Mouse (Mus musculus) Patski (cell line): ENCODE measurements around the gene Cacng6. TPM values are rescaled to one million over a fixed set of nuclear protein-coding genes. Genes with fewer than 3 reads are reported as not detected.
"Not testable (repeated sequence)": the region's sequence is repeated elsewhere in the genome, so short reads cannot be mapped to it uniquely, and the experiment has no call there.

ENCODE experiments used
- ATAC-seq: fragments of 100-300 bp; one replicate; pipeline ENCODE4 v1.8.0; 2021
- CTCF ChIA-PET: fragments of 350-600 bp; sonication (Branson Sonifier 250); formaldehyde crosslinking; loops from one replicate; lab custom pipeline; 2022; ENCODE audit warnings: inconsistent platforms; lab: Charles Lee
- POLR2A ChIA-PET: fragments of 350-600 bp; sonication (Branson Sonifier 250); formaldehyde crosslinking; loops from one replicate; lab custom pipeline; 2022; ENCODE audit warnings: antibody characterized with exemption, inconsistent platforms; lab: Charles Lee
- DNase-seq: peaks from one replicate; pipeline ENCODE4 v3.0.0-alpha.2; 2011; ENCODE audit warnings: low read depth, low spot score
- H3K27me3 ChIP-seq: fragments of 371-371 bp; one replicate; pipeline ENCODE4 v1.5.1; 2021
- CTCF ChIP-seq: fragments of 100-300 bp; IDR thresholded peaks from one replicate; pipeline ENCODE4 v1.5.1; 2021
- in situ Hi-C: fragments of 300-500 bp; cut with MboI; formaldehyde crosslinking; loops from 3 replicates; pipeline ENCODE4 v1.11.1; 2018; ENCODE audit warnings: low pct_unique_long_range_greater_than_20kb, mixed read lengths
- polyA plus RNA-seq: library from polyadenylated mRNA; unstranded; gene quantifications from one replicate; pipeline ENCODE4 v1.2.3, GENCODE M21; 2021

The Cacng6 gene
- polyA plus RNA-seq, 1 experiment from 2014 or later = not detected

DNA sequence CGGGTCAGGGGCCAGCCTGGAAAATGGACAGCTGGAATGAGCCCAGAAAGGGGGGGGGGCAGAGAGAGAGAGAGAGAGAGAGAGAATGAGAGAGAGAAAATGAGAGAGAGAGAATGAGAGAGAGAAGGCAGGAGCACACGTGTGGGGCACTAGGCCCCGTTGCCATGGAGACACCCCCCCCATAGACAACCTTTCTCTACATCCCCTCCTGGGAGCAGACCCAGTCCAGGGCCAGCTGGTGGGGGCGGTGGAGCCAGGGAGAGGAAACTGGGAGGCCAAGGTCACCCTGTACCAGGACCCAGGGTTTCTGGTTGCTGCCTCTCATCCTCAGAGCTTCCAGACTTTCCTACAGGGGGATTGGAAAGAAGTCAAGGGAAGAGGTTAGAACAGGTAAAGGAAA lies 32.2 kb upstream of the Cacng6 start:
- no peaks in the 10 kb centered on the region for H3K27me3 ChIP-seq
- in situ Hi-C loops = no loop called here
- no peak for TF ChIP-seq CTCF
- ATAC-seq (no peak), DNase-seq (no peak)
- ChIA-PET POLR2A (no interaction called here), CTCF (interaction anchor here (0.6 kb wide), 1 partner anchor 19 kb away, joined by 3 read pairs; no protein-coding TSS in a partner anchor)

DNA sequence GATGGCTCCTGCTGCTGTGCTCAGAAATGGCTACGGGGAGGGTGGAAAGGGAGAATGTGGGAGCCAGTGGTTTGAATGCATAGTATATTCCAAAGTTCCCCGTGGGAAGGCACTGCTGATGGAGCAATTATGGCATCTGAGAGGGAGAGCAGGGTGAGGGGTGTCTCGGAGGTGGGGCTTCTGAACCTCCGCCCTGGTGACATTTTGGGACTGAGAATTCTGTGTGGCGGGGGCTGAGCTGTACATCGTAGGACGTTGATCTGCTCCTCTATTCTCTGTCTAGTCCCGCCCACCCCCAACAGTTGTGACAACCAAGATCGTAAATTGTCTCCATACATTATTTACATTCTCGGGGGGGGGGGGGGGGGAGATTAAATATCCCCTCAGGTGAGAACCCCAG lies 26.6 kb upstream of the Cacng6 start:
- in situ Hi-C loops = no loop called here

DNA sequence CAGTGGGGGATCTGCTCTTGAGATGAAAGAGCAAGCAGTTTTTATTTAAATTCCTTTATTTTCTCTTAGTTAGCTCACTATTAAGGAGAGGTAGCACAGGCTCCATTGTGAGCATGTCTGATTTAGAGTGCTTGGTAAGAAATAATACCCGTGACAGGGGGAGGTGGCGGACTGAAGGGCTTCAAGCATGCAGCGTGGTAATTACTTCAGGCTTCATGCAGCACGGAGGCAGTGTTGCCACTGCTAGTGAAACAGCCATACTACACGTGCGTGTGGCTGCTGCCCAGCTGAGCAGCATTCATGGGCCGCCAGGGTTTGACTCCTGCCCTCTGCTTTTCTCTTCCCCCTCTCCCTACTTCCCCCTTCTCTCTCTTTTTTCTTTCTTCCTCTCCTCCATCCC lies 26.2 kb upstream of the Cacng6 start:
- DNase-seq (no peak), ATAC-seq (no peak)
- CTCF ChIA-PET = interaction anchor here (1.0 kb wide), 1 partner anchor 58 kb away, joined by 3 read pairs; no protein-coding TSS in a partner anchor
- in situ Hi-C loops = no loop called here
- TF ChIP-seq CTCF = no peak
- no peaks in the 10 kb centered on the region for H3K27me3 ChIP-seq
- POLR2A ChIA-PET = no interaction called here

More for the DNA sequence above, 26.6 kb upstream of the Cacng6 start:
- no peak for TF ChIP-seq CTCF
- ChIA-PET POLR2A (no interaction called here), CTCF (interaction anchor here (1.0 kb wide), 1 partner anchor 59 kb away, joined by 3 read pairs; no protein-coding TSS in a partner anchor)
- ATAC-seq (no peak), DNase-seq (no peak)
- no peaks in the 10 kb centered on the region for H3K27me3 ChIP-seq

DNA sequence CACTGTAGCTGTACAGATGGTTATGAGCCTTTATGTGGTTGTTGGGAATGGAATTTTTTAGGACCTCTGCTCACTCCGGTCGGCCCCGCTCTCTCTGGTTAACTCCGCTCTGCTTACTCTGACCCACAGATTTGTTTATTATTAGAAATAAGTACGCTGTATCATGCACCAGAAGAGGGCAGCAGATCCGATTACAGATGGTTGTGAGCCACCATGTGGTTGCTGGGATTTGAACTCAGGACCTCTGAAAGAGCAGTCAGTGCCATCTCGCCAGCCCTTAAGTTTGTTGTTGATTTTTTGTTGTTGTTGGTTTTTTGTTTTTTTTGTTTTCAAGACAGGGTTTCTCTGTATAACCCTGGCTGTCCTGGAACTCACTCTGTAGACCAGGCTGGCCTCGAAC lies 25.6 kb upstream of the Cacng6 start:
- in situ Hi-C loops, POLR2A ChIA-PET, DNase-seq, H3K27me3 ChIP-seq, ATAC-seq: not testable (repeated sequence)
- CTCF ChIA-PET = interaction anchor here (1.0 kb wide), 1 partner anchor 58 kb away, joined by 3 read pairs; no protein-coding TSS in a partner anchor

- no peak for ATAC-seq
- ChIA-PET CTCF (interaction anchor here (0.9 kb wide), 1 partner anchor 53 kb away, joined by 3 read pairs; no protein-coding TSS in a partner anchor), POLR2A (no interaction called here)
- no peaks in the 10 kb centered on the region for H3K27me3 ChIP-seq
- TF ChIP-seq CTCF = no peak
- in situ Hi-C loops = no loop called here
- DNase-seq = no peak
These were observed 24.1 kb upstream of the Cacng6 start for GRCm38 (mm10) chr7:3399937-3400336.

GRCm38 (mm10) chr7:3409729-3410520 lies 14.1 kb upstream of the Cacng6 start:
- DNase-seq (no peak), ATAC-seq (no peak)
- in situ Hi-C loops = no loop called here
- ChIA-PET CTCF (no interaction called here), POLR2A (interaction anchor here (0.5 kb wide), 1 partner anchor 1090 kb away, joined by 3 read pairs; no protein-coding TSS in a partner anchor)
- TF ChIP-seq CTCF = no peak
- H3K27me3 ChIP-seq = peaks cover 5% of the 10 kb centered on the region

DNA sequence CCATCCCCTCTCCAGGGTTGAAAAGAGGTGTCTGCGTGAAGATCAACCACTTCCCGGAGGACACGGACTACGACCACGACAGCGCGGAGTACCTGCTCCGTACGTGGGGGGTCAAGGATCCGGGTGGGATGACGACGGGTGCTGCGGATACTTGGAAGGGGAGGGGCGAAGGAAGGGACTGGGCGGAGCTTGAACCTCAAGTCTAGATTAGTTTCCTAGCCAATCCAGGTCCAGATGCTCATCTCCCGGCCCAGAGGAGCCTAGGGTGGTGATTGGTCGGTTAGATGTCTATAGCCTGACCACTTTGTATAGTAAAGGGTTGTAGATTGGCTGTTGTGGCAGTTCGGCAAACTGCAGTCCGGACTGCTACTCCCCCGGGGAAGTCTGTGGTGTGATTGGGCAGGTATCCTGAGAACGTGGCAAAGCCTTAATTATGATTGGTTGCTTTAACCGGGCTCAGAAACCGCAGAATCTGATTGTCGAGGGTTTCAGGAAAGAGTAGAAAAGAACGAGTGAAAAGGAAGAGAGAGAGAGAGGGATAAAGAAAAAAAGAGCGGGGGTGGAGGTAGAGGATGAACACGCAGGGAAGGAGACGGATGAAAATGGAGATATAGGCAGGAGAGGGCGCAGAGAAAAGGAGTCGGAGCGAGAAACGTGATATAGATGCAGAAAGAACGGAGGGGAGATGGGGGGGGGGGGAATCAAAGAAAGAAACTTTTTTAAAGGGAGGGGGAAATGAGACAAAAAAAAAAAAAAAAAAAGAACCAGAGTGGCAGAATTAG lies 12.6 kb upstream of the Cacng6 start:
- CTCF ChIA-PET = no interaction called here

DNA sequence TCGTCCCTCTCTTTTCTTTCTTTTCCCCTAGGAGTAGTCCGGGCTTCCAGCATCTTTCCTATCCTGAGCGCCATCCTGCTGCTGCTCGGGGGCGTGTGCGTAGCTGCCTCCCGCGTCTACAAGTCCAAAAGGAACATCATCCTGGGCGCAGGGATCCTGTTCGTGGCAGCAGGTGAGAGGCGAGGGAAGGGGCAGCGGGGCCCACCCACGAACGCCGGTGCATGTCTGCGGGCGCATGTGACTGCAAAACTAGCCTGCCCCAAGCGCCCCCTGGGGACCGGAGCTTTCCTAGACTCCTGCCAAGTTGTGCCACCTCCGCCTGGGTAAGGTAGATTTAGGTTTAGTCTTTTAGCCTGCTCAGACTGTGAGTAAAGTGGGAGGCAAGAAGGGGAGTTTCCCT lies 12.0 kb upstream of the Cacng6 start:
- ATAC-seq = no peak
- CTCF ChIA-PET = interaction anchor here (1.2 kb wide), 1 partner anchor 9 kb away, joined by 4 read pairs; no protein-coding TSS in a partner anchor
- POLR2A ChIA-PET = interaction anchor here (0.7 kb wide), 1 partner anchor 15 kb away, joined by 4 read pairs; no protein-coding TSS in a partner anchor
- TF ChIP-seq CTCF = peak; percentile 55
- DNase-seq = no peak
- H3K27me3 ChIP-seq = peaks cover 5% of the 10 kb centered on the region
- in situ Hi-C loops = no loop called here

More for the DNA sequence above, 12.6 kb upstream of the Cacng6 start:
- in situ Hi-C loops = no loop called here
- peaks cover 5% of the 10 kb centered on the region for H3K27me3 ChIP-seq
- TF ChIP-seq CTCF = no peak
- DNase-seq = no peak
- peak; percentile 60 for ATAC-seq
- POLR2A ChIA-PET = interaction anchor here (0.7 kb wide), 1 partner anchor 16 kb away, joined by 4 read pairs; no protein-coding TSS in a partner anchor

- ChIA-PET POLR2A (no interaction called here), CTCF (no interaction called here)
- in situ Hi-C loops = no loop called here
- DNase-seq = no peak
- H3K27me3 ChIP-seq = peaks cover 5% of the 10 kb centered on the region
- no peak for TF ChIP-seq CTCF
- no peak for ATAC-seq
These were observed 9.1 kb upstream of the Cacng6 start for GRCm38 (mm10) chr7:3414888-3415287.

DNA sequence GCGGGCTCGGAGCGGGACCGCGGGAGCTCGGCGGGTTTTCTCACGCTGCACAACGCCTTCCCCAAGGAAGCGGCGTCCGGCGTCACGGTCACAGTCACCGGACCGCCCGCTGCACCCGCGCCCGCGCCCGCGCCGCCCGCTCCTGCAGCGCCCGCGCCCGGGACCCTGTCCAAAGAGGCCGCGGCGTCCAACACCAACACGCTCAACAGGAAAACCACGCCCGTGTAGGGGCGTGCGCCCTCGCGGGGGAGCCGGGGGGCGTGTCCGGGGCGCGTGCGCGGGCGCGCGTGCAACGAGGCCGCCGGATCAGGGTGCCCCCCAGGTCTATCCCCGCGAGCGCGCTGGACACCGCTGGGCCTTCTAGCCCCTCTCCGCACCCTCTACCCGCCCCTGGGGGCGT lies 8.6 kb upstream of the Cacng6 start:
- TF ChIP-seq CTCF = no peak
- ATAC-seq (peak; percentile 18), DNase-seq (no peak)
- in situ Hi-C loops = no loop called here
- H3K27me3 ChIP-seq = peaks cover 5% of the 10 kb centered on the region
- POLR2A ChIA-PET = no interaction called here
- CTCF ChIA-PET = no interaction called here
